Mouse (Mus musculus): ENCODE measurements around the gene Eral1. TPM values are rescaled to one million over a fixed set of nuclear protein-coding genes. Genes with fewer than 3 reads are reported as not detected.

The Eral1 gene
- polyA plus RNA-seq (2016; fragmentation: Nextera tagmentation; extraction: Ambion mirVana), result 39.7 and 40.7 TPM in 2 replicates

DNA sequence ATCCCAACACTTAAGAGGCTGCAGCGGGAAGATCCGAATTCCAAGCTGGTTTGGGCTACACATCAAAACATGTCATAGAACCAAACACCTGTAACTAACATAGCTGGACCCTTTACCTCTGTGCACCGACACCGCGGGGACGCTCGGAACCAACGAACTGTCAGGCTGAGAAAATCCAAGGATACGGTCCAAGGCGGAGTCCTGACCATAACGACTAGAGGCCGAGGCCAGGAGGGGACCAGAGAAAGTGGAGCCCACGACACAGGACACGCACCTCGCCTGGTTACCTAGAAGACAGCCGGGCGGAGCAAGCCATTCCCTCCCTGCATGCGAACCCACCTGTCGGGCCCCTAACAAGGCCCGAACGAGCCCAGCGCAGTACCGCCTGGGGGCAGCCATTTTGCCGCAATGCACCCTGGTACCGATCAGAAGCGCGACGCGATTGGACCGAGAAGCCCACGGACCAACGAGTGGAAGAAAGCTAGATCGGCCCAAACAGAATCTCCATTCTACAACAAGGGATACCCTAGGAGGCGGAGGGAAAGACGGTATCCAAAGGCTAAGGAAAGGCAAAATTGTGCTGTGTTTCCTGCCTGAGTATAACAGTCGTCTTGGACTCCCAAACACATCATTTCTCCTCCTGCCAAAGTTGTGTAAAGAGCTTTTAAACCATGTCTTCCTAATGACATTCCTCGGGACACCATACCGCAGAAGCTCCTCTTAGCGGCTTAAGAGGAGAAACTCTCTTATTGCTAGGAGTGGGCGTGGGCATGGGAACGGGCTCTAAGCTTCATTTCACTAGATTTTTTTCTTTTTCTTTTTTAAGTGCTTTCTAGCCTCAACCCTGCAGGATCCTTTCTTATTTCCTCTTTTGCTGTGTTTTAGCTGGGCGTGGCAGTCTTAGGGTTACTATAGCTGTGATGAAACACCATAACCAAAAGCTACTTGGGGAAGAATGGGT is at the start of gene Eral1:
TSS of gene Eral1 (minus strand) at position 423 of the 961 bp plus-strand sequence.
- Histone ChIP-seq H3K36me3 (replicated peaks) (peaks cover 31% of the 10 kb centered on the region), H3K9me3 (no peaks in the 10 kb centered on the region), H3K4me3 (peak within 1 kb of the TSS; percentile 76), H3K27ac (peak within 1 kb of the TSS; percentile 84), H3K4me1 (peaks cover 16% of the 10 kb centered on the region), H3K27me3 (ENCODE audit: poor library complexity, severe bottlenecking) (no peaks in the 10 kb centered on the region)
- DNase-seq (ENCODE audit: extremely low spot score, low spot score), result peak; percentile 82
- 1% methylated on average over 42 of the region's 42 CpGs for WGBS

- 94% methylated on average over 8 of the region's 8 CpGs for WGBS
- Histone ChIP-seq H3K4me3 (no peak overlapping the region), H3K27ac (no peak overlapping the region), H3K27me3 (ENCODE audit: poor library complexity, severe bottlenecking) (no peaks in the 10 kb centered on the region), H3K36me3 (replicated peaks) (peaks cover 35% of the 10 kb centered on the region), H3K9me3 (no peaks in the 10 kb centered on the region), H3K4me1 (peaks cover 7% of the 10 kb centered on the region)
- no peak for DNase-seq (ENCODE audit: extremely low spot score, low spot score)
Measured at GRCm38 (mm10) chr11:78129458-78129857, 49.3 kb upstream of the Eral1 start.

- DNase-seq (ENCODE audit: extremely low spot score, low spot score), result no peak
- Histone ChIP-seq H3K27ac (no peak overlapping the region), H3K4me1 (peaks cover 7% of the 10 kb centered on the region), H3K4me3 (no peak overlapping the region), H3K36me3 (replicated peaks) (peaks cover 41% of the 10 kb centered on the region), H3K9me3 (no peaks in the 10 kb centered on the region), H3K27me3 (ENCODE audit: poor library complexity, severe bottlenecking) (no peaks in the 10 kb centered on the region)
- 97% methylated on average over 4 of the region's 4 CpGs for WGBS
Measured at GRCm38 (mm10) chr11:78126739-78127138, 46.6 kb upstream of the Eral1 start.

GRCm38 (mm10) chr11:78125691-78126090 is 45.5 kb upstream of the Eral1 start:
- Histone ChIP-seq H3K4me3 (no peak overlapping the region), H3K4me1 (peaks cover 7% of the 10 kb centered on the region), H3K9me3 (no peaks in the 10 kb centered on the region), H3K27me3 (ENCODE audit: poor library complexity, severe bottlenecking) (no peaks in the 10 kb centered on the region), H3K27ac (no peak overlapping the region), H3K36me3 (replicated peaks) (peaks cover 31% of the 10 kb centered on the region)
- 90% methylated on average over 6 of the region's 6 CpGs for WGBS
- DNase-seq (ENCODE audit: extremely low spot score, low spot score), result no peak

- Histone ChIP-seq H3K4me1 (peaks cover 7% of the 10 kb centered on the region), H3K27ac (no peak overlapping the region), H3K9me3 (no peaks in the 10 kb centered on the region), H3K4me3 (no peak overlapping the region), H3K36me3 (replicated peaks) (peaks cover 19% of the 10 kb centered on the region), H3K27me3 (ENCODE audit: poor library complexity, severe bottlenecking) (no peaks in the 10 kb centered on the region)
- no peak for DNase-seq (ENCODE audit: extremely low spot score, low spot score)
Measured at GRCm38 (mm10) chr11:78123782-78124181, 43.6 kb upstream of the Eral1 start.

DNA sequence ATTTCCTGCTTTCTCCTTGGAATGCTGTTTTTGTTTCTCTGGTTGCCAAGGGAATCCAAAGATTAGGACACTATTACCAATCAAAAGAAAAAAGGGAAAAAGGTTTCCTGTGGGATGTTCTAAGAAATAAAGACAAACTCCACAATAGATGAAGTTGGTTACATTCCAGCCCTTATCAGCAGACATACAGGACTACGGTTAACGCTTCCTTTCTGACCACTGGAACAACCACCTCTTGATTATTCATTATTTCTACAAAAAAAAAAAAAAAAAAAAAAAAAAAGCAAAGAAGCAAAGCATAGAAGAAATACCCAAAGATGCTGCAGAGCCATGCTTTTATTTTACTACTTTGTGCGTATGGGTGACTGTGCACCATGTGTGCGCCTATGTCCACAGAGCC is 42.6 kb upstream of the Eral1 start:
- 91% methylated on average over 4 of the region's 4 CpGs for WGBS
- DNase-seq (ENCODE audit: extremely low spot score, low spot score), result no peak

GRCm38 (mm10) chr11:78121176-78121575 is 41.0 kb upstream of the Eral1 start:
- DNase-seq (ENCODE audit: extremely low spot score, low spot score), result no peak
- Histone ChIP-seq H3K27ac (no peak overlapping the region), H3K4me3 (no peak overlapping the region), H3K9me3 (no peaks in the 10 kb centered on the region), H3K36me3 (replicated peaks) (peaks cover 10% of the 10 kb centered on the region), H3K27me3 (ENCODE audit: poor library complexity, severe bottlenecking) (no peaks in the 10 kb centered on the region), H3K4me1 (peaks cover 13% of the 10 kb centered on the region)
- 88% methylated on average over 5 of the region's 5 CpGs for WGBS

More for the DNA sequence above, 42.6 kb upstream of the Eral1 start:
- Histone ChIP-seq H3K27me3 (ENCODE audit: poor library complexity, severe bottlenecking) (no peaks in the 10 kb centered on the region), H3K4me3 (no peak overlapping the region), H3K36me3 (replicated peaks) (peaks cover 19% of the 10 kb centered on the region), H3K27ac (no peak overlapping the region), H3K4me1 (peaks cover 7% of the 10 kb centered on the region), H3K9me3 (no peaks in the 10 kb centered on the region)

DNA sequence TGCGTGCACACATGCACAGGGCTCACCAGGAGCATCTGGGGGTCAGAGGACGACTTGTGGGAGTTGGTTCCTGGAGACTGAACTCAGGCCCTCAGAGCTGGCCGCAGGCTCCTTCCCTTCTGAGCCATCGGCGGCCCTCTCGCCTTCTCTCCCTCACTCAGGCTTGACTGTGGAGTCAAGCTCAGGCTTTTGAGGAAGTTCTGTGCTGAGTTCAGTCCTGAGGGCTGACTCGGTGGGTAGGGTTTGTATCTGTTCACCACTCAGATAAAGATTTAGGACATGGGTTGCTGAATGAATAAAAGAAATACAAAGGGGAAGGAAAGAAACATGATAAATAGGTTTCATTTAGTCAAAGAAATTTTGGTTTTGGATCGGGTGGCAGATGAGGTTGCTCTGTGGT is 39.7 kb upstream of the Eral1 start:
- no peak for DNase-seq (ENCODE audit: extremely low spot score, low spot score)
- Histone ChIP-seq H3K4me3 (no peak overlapping the region), H3K4me1 (peaks cover 22% of the 10 kb centered on the region), H3K27ac (no peak overlapping the region), H3K27me3 (ENCODE audit: poor library complexity, severe bottlenecking) (no peaks in the 10 kb centered on the region), H3K9me3 (no peaks in the 10 kb centered on the region), H3K36me3 (replicated peaks) (peaks cover 10% of the 10 kb centered on the region)
- WGBS, result 86% methylated on average over 8 of the region's 8 CpGs

DNA sequence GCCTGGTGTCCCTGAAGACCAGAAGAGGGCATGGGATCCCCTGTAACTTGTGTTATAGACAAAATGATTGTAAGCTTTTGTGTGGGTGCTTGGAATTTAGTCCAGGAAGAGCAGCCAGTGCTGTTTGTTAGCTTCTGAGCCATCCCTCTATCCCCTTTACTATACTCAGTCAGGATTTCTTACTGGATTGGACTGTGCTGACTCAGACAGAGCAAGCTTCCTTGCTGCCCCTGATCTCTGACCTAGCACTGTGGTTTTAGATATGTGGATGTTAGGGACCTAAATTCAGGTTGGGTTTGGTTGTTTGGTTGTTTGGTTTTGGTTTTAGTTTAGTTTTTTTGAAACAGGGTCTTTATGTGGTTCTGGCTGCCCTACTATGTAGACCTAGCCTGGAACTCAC is 38.3 kb upstream of the Eral1 start:
- no peak for DNase-seq (ENCODE audit: extremely low spot score, low spot score)
- Histone ChIP-seq H3K9me3 (no peaks in the 10 kb centered on the region), H3K36me3 (replicated peaks) (peaks cover 5% of the 10 kb centered on the region), H3K4me1 (peaks cover 36% of the 10 kb centered on the region), H3K27ac (no peak overlapping the region), H3K4me3 (no peak overlapping the region), H3K27me3 (ENCODE audit: poor library complexity, severe bottlenecking) (no peaks in the 10 kb centered on the region)

- H3K4me3 ChIP-seq, result peak overlapping the region; percentile 74
- no peak for DNase-seq (ENCODE audit: extremely low spot score, low spot score)
- no peaks in the 10 kb centered on the region for H3K27me3 ChIP-seq (ENCODE audit: poor library complexity, severe bottlenecking)
- H3K36me3 ChIP-seq (replicated peaks), result 0 out of 2 replicates have a peak, but pooled peaks cover 3% of the 10 kb centered on the region
- WGBS, result 5% methylated on average over 5 of the region's 5 CpGs
- H3K4me1 ChIP-seq, result peaks cover 41% of the 10 kb centered on the region
- H3K27ac ChIP-seq, result peak overlapping the region; percentile 96
- no peaks in the 10 kb centered on the region for H3K9me3 ChIP-seq
Measured at GRCm38 (mm10) chr11:78116146-78116410, 35.9 kb upstream of the Eral1 start.

DNA sequence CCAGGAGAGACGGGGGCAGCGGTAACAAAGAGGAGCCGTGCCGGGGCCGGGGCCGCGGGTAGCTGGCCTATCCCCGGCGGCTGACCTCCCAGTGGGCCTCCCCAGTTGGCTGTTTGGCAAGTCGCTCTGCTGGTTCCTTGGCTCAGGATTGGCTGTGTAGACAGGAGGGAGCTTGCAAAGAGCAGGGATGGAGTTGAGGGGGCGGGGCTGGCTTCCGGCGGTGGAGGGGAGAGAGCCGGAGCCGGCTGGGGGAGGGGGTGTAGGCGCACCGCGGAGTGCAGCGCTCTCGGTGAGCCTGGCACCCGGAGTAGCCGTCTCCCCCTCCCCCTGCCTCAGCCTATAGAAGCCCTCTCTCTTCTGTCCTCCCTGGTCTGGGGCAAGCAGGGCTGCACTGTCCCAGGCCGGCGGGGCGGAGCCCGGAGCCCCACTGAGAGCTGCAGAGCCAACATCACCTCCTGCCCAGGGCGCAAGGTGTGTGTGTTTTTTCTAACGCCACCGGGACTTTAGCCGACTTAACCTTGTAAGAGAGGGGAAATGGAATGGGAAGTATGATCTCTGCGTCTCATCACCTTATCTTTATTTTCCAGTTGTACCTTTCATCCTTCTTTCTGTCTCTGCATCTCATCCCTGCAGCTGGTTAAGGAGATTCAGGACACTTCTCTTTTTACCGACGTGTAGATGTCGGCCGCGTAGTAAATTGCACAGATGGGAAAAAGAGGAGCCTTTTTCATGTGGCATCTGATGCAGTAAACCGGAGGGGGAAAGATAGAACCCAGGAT is 35.4 kb upstream of the Eral1 start:
- H3K36me3 ChIP-seq (replicated peaks), result 0 out of 2 replicates have a peak, but pooled peaks cover 3% of the 10 kb centered on the region
- H3K27ac ChIP-seq, result peak overlapping the region; percentile 96
- WGBS, result under 1% methylated on average over 37 of the region's 37 CpGs
- H3K4me1 ChIP-seq, result peaks cover 41% of the 10 kb centered on the region
- H3K9me3 ChIP-seq, result no peaks in the 10 kb centered on the region
- no peaks in the 10 kb centered on the region for H3K27me3 ChIP-seq (ENCODE audit: poor library complexity, severe bottlenecking)
- DNase-seq (ENCODE audit: extremely low spot score, low spot score), result peak; percentile 99
- peak overlapping the region; percentile 74 for H3K4me3 ChIP-seq

GRCm38 (mm10) chr11:78114676-78115366 is 34.6 kb upstream of the Eral1 start:
- WGBS, result 14% methylated on average over 19 of the region's 19 CpGs
- H3K9me3 ChIP-seq, result no peaks in the 10 kb centered on the region
- peak; percentile 21 for DNase-seq (ENCODE audit: extremely low spot score, low spot score)
- H3K36me3 ChIP-seq (replicated peaks), result 0 out of 2 replicates have a peak, but pooled peaks cover 3% of the 10 kb centered on the region
- peaks cover 41% of the 10 kb centered on the region for H3K4me1 ChIP-seq
- H3K4me3 ChIP-seq, result peak overlapping the region; percentile 74
- H3K27me3 ChIP-seq (ENCODE audit: poor library complexity, severe bottlenecking), result no peaks in the 10 kb centered on the region
- H3K27ac ChIP-seq, result peak overlapping the region; percentile 96

All from forebrain, embryonic 10.5 days (tissue).